Mouse (Mus musculus): Measurements from ENCODE around the gene Prss12.

GRCm38 (mm10) chr3:123514886-123515285, 68.2 kb downstream of the Prss12 start:
- no peak for TF ChIP-seq CTCF (IDR thresholded peaks at IDR 0.05; ENCODE audit: low read depth, low read length)
- no peak for TF ChIP-seq POLR2A (IDR thresholded peaks at IDR 0.05; ENCODE audit: insufficient read depth, low read length)
